11 mouse cellular contexts compared by ENCODE assay signal in the genomic region with DNA sequence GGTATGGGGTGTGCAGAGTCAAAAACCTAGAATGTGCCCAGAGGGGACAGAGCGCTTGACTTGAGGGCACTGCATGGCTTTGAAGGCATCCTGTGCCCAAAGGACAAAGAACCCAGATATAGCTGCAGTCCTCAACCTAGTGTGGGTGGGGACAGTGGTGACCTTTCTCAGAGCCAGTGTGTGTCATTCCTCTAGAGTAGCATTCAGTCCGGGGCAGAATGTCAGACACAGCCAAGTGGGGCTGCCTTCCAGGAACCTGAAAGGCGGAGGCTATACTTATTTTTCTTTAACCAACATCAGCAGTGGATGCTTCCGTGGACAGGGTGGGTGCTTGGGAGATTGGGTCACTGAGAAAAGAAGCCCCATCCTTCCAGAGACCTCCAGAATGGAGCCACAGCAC.
DNase-seq lines count a peak whose midpoint lies in the region; ATAC-seq lines count a peak whose summit lies in the region.
"Had no signal": no experiment of that assay in that cellular context is flagged by ENCODE, and none has a peak within 500 bp of the region (broad histone marks: within the 10 kb centered on the region; RNA-seq: fewer than 3 reads in every experiment).

No protein-coding gene starts in this region.

- DNase-seq in forebrain, embryonic 11.5 days (ENCODE audit: low spot score), result no peak
- no peak for DNase-seq in kidney, postnatal 36 days
- DNase-seq in right cerebral cortex, postnatal 36 days (ENCODE audit: low spot score in 2 of 2), result no peak
- DNase-seq in spleen, postnatal 14 days (ENCODE audit: low spot score in 2 of 2), result no peak
- DNase-seq: lung, adult 18-20 months had no signal

- ATAC-seq in forebrain, embryonic 15.5 days (replicated peaks), result no peak
- ATAC-seq in forebrain, embryonic 11.5 days (replicated peaks; ENCODE audit: low FRiP score), result no peak
- no peak for ATAC-seq in kidney, embryonic 15.5 days (replicated peaks; ENCODE audit: low FRiP score)
- no peak for ATAC-seq in embryonic facial prominence, embryonic 15.5 days (ENCODE audit: insufficient number of reproducible peaks, low FRiP score, low TSS enrichment, low read depth)
- ATAC-seq in intestine, embryonic 16.5 days, result no peak
- ATAC-seq: activated CD4-positive, CD25-positive, alpha-beta regulatory T cell, adult 4 months had no signal

- no peak overlapping the region for H3K9ac ChIP-seq in forebrain, embryonic 15.5 days (replicated peaks)
- H3K9ac ChIP-seq in forebrain, embryonic 11.5 days (ENCODE audit: low read length), result no peak overlapping the region
- no peak overlapping the region; the same call in 1 of the 2 replicates for H3K9ac ChIP-seq in kidney, embryonic 15.5 days
- H3K9ac ChIP-seq in embryonic facial prominence, embryonic 15.5 days, result no peak overlapping the region
- no peak overlapping the region for H3K9ac ChIP-seq in intestine, embryonic 16.5 days (ENCODE audit: low read depth, low read length)

- no peaks in the 10 kb centered on the region for H3K9me3 ChIP-seq in forebrain, embryonic 15.5 days
- no peaks in the 10 kb centered on the region for H3K9me3 ChIP-seq in forebrain, embryonic 11.5 days (ENCODE audit: control insufficient read depth, low read length)
- H3K9me3 ChIP-seq in kidney, embryonic 15.5 days (replicated peaks), result no peaks in the 10 kb centered on the region
- no peaks in the 10 kb centered on the region for H3K9me3 ChIP-seq in embryonic facial prominence, embryonic 15.5 days (replicated peaks)
- H3K9me3 ChIP-seq in intestine, embryonic 16.5 days (ENCODE audit: control insufficient read depth, low read length), result no peaks in the 10 kb centered on the region

- H3K4me2 ChIP-seq in forebrain, embryonic 15.5 days (replicated peaks), result no peak overlapping the region
- no peak overlapping the region for H3K4me2 ChIP-seq in forebrain, embryonic 11.5 days (ENCODE audit: low read depth, low read length, severe bottlenecking)
- H3K4me2 ChIP-seq in kidney, embryonic 15.5 days, result no peak overlapping the region
- H3K4me2 ChIP-seq in embryonic facial prominence, embryonic 15.5 days (replicated peaks), result no peak overlapping the region
- H3K4me2 ChIP-seq in intestine, embryonic 16.5 days (ENCODE audit: low read depth, low read length), result no peak overlapping the region

- WGBS in forebrain, embryonic 15.5 days, result 86% methylated on average over 4 of the region's 4 CpGs
- WGBS in forebrain, embryonic 11.5 days, result 89% methylated on average over 4 of the region's 4 CpGs
- WGBS in kidney, embryonic 15.5 days, result 73% methylated on average over 4 of the region's 4 CpGs
- 76% methylated on average over 4 of the region's 4 CpGs for WGBS in embryonic facial prominence, embryonic 15.5 days
- WGBS in intestine, embryonic 16.5 days, result 82% methylated on average over 4 of the region's 4 CpGs

- peak overlapping the region; percentile 24; the same call in 1 of the 2 replicates for H3K27ac ChIP-seq in forebrain, embryonic 15.5 days (replicated peaks)
- H3K27ac ChIP-seq in forebrain, embryonic 11.5 days (ENCODE audit: low read depth, low read length), result no peak overlapping the region
- peak overlapping the region; percentile 52; the same call in 1 of the 2 replicates for H3K27ac ChIP-seq in kidney, embryonic 15.5 days
- 0 out of 2 replicates have a peak overlapping the region, but pooled peaks have one; percentile 11 for H3K27ac ChIP-seq in embryonic facial prominence, embryonic 15.5 days (replicated peaks)
- H3K27ac ChIP-seq in intestine, embryonic 16.5 days (ENCODE audit: low read length), result 0 out of 2 replicates have a peak overlapping the region, but pooled peaks have one; percentile 9

- H3K4me3 ChIP-seq in forebrain, embryonic 15.5 days, result no peak overlapping the region
- no peak overlapping the region for H3K4me3 ChIP-seq in forebrain, embryonic 11.5 days (ENCODE audit: low read depth, low read length)
- H3K4me3 ChIP-seq in kidney, embryonic 15.5 days (replicated peaks), result no peak overlapping the region
- H3K4me3 ChIP-seq in embryonic facial prominence, embryonic 15.5 days (replicated peaks), result no peak overlapping the region
- H3K4me3 ChIP-seq in intestine, embryonic 16.5 days (ENCODE audit: low read length), result no peak overlapping the region
- H3K4me3 ChIP-seq: erythroblast, embryonic 14.5 days had no signal

- H3K27me3 ChIP-seq in forebrain, embryonic 15.5 days, result no peaks in the 10 kb centered on the region
- H3K27me3 ChIP-seq in forebrain, embryonic 11.5 days (ENCODE audit: control insufficient read depth, insufficient read depth, low read length), result no peaks in the 10 kb centered on the region
- no peaks in the 10 kb centered on the region for H3K27me3 ChIP-seq in kidney, embryonic 15.5 days
- H3K27me3 ChIP-seq in embryonic facial prominence, embryonic 15.5 days, result no peaks in the 10 kb centered on the region
- H3K27me3 ChIP-seq in intestine, embryonic 16.5 days (replicated peaks; ENCODE audit: control insufficient read depth, insufficient read depth, low read length), result no peaks in the 10 kb centered on the region

- peaks cover 37% of the 10 kb centered on the region for H3K4me1 ChIP-seq in forebrain, embryonic 15.5 days
- peaks cover 6% of the 10 kb centered on the region; the same call in 1 of the 2 replicates for H3K4me1 ChIP-seq in forebrain, embryonic 11.5 days (replicated peaks; ENCODE audit: control insufficient read depth, insufficient read depth, low read length)
- H3K4me1 ChIP-seq in kidney, embryonic 15.5 days, result peaks cover 64% of the 10 kb centered on the region
- peaks cover 38% of the 10 kb centered on the region for H3K4me1 ChIP-seq in embryonic facial prominence, embryonic 15.5 days
- H3K4me1 ChIP-seq in intestine, embryonic 16.5 days (ENCODE audit: control insufficient read depth, insufficient read depth, low read length), result peaks cover 36% of the 10 kb centered on the region

- no peaks in the 10 kb centered on the region for H3K36me3 ChIP-seq in forebrain, embryonic 15.5 days
- H3K36me3 ChIP-seq in forebrain, embryonic 11.5 days (ENCODE audit: control insufficient read depth, insufficient read depth, low read length), result no peaks in the 10 kb centered on the region
- peaks cover 29% of the 10 kb centered on the region for H3K36me3 ChIP-seq in kidney, embryonic 15.5 days
- H3K36me3 ChIP-seq in embryonic facial prominence, embryonic 15.5 days, result peaks cover 3% of the 10 kb centered on the region; the same call in 1 of the 2 replicates
- H3K36me3 ChIP-seq in intestine, embryonic 16.5 days (ENCODE audit: control insufficient read depth, insufficient read depth, low read length), result peaks cover 7% of the 10 kb centered on the region; the same call in 1 of the 2 replicates
